Mouse (Mus musculus) myocyte (in vitro differentiated cells): ENCODE results near the gene Derl2. TPM values are rescaled to one million over a fixed set of nuclear protein-coding genes. Genes with fewer than 3 reads are reported as not detected.

ENCODE experiments used
- H3K27me3 ChIP-seq: one replicate; pipeline ENCODE4 v1.6.1; 2011; ENCODE audit not compliant: control insufficient read depth, insufficient read depth, insufficient read length
- H3K36me3 ChIP-seq: one replicate; pipeline ENCODE4 v1.6.1; 2011; ENCODE audit not compliant: control insufficient read depth, insufficient read depth
- H3K4me2 ChIP-seq: one replicate; pipeline ENCODE4 v1.6.1; 2011; ENCODE audit warnings: low read depth, control low read depth
- H3K4me3 ChIP-seq: one replicate; pipeline ENCODE4 v1.5.1; 2011; ENCODE audit warnings: mild to moderate bottlenecking, control low read depth, moderate library complexity
- H3K79me2 ChIP-seq: one replicate; pipeline ENCODE4 v1.6.1; 2011; ENCODE audit not compliant: control insufficient read depth, insufficient read depth
- H3ac ChIP-seq: one replicate; pipeline ENCODE4 v1.6.1; 2011; ENCODE audit not compliant: control insufficient read depth, insufficient read length
- CEBPB ChIP-seq: IDR thresholded peaks from 2 replicates; pipeline ENCODE4 v1.6.1; 2011; ENCODE audit warnings: mild to moderate bottlenecking, moderate library complexity; ENCODE audit not compliant: poor library complexity, insufficient read depth, severe bottlenecking
- E2F4 ChIP-seq: IDR thresholded peaks from one replicate; pipeline ENCODE4 v1.6.1; 2011; ENCODE audit warnings: mild to moderate bottlenecking, control low read depth, moderate library complexity; ENCODE audit not compliant: insufficient read depth
- MAX ChIP-seq: IDR thresholded peaks from one replicate; pipeline ENCODE4 v1.6.1; 2011; ENCODE audit warnings: low read depth, mild to moderate bottlenecking, control low read depth
- MYOD1 ChIP-seq, 3 experiments: IDR thresholded peaks; one replicate each; pipeline ENCODE4 v1.6.1; 2011; ENCODE audit warnings: control low read depth in 2 of 3, low read depth in 2 of 3, mild to moderate bottlenecking in 2 of 3, moderate library complexity in 1 of 3; ENCODE audit not compliant: insufficient read length in 2 of 3, control insufficient read depth in 1 of 3
- MYOG ChIP-seq, 3 experiments: IDR thresholded peaks; one replicate each; pipeline ENCODE4 v1.6.1; 2011; ENCODE audit warnings: control low read depth in 2 of 3, low read depth in 2 of 3, mild to moderate bottlenecking in 2 of 3; ENCODE audit not compliant: insufficient read length in 2 of 3, control insufficient read depth in 1 of 3, insufficient read depth in 1 of 3
- POLR2A ChIP-seq: IDR thresholded peaks from one replicate; pipeline ENCODE4 v1.6.1; 2011; ENCODE audit warnings: low read depth, mild to moderate bottlenecking, control low read depth, moderate library complexity; ENCODE audit not compliant: insufficient read length
- POLR2AphosphoS2 ChIP-seq: IDR thresholded peaks from one replicate; pipeline ENCODE4 v1.6.1; 2011; ENCODE audit warnings: low read depth, control low read depth; ENCODE audit not compliant: insufficient read length
- REST ChIP-seq: IDR thresholded peaks from one replicate; pipeline ENCODE4 v1.6.1; 2011; ENCODE audit warnings: mild to moderate bottlenecking, control low read depth, moderate library complexity; ENCODE audit not compliant: insufficient read depth, insufficient read length
- SRF ChIP-seq: IDR thresholded peaks from one replicate; pipeline ENCODE4 v1.6.1; 2011; ENCODE audit warnings: low read depth; ENCODE audit not compliant: control insufficient read depth, insufficient read length
- TCF12 ChIP-seq: IDR thresholded peaks from one replicate; pipeline ENCODE4 v1.6.1; 2011; ENCODE audit warnings: mild to moderate bottlenecking, control low read depth; ENCODE audit not compliant: poor library complexity, insufficient read depth, severe bottlenecking
- TCF3 ChIP-seq: IDR thresholded peaks from one replicate; pipeline ENCODE4 v1.6.1; 2011; ENCODE audit warnings: low read depth, control low read depth; ENCODE audit not compliant: insufficient read length
- USF1 ChIP-seq: IDR thresholded peaks from one replicate; pipeline ENCODE4 v1.6.1; 2011; ENCODE audit warnings: low read depth, mild to moderate bottlenecking, control low read depth, moderate library complexity
- polyA plus RNA-seq: library from polyadenylated mRNA; unstranded; fragments of >200 nt; fragmentation: generic; extraction: Trizol; gene quantifications from one replicate; pipeline ENCODE4 v1.2.1, GENCODE M21; 2012; ENCODE audit warnings: missing spikeins

Gene Derl2
- polyA plus RNA-seq, 1 experiment, result 27.6 TPM

GRCm38 (mm10) chr11:71017051-71017450 lies 2.6 kb downstream of the Derl2 start:
- no peaks in the 10 kb centered on the region for H3K27me3 ChIP-seq

GRCm38 (mm10) chr11:71012743-71013142 lies 6.9 kb downstream of the Derl2 start:
- Histone ChIP-seq H3K27me3 (no peaks in the 10 kb centered on the region), H3K36me3 (peaks cover 20% of the 10 kb centered on the region), H3K79me2 (peaks cover 35% of the 10 kb centered on the region), H3K4me2 (no peak overlapping the region), H3K4me3 (no peak overlapping the region), H3ac (no peak overlapping the region)
- no peak for TF ChIP-seq SRF
- TF ChIP-seq POLR2AphosphoS2, result no peak
- TF ChIP-seq TCF3, result no peak
- TF ChIP-seq POLR2A, result no peak
- no peak for TF ChIP-seq TCF12
- TF ChIP-seq MYOD1 (IDR thresholded peaks at IDR 0.05; ENCODE audit: control insufficient read depth in 1 of 3, insufficient read length in 2 of 3, low read depth in 2 of 3), result no peak
- TF ChIP-seq USF1, result no peak
- no peak for TF ChIP-seq CEBPB
- TF ChIP-seq REST, result no peak
- no peak for TF ChIP-seq MAX
- no peak for TF ChIP-seq MYOG (IDR thresholded peaks at IDR 0.05; ENCODE audit: control insufficient read depth in 1 of 3, insufficient read depth in 1 of 3, insufficient read length in 2 of 3, low read depth in 2 of 3)
- TF ChIP-seq E2F4, result no peak

More at GRCm38 (mm10) chr11:71017051-71017450, 2.6 kb downstream of the Derl2 start:
- peaks cover 71% of the 10 kb centered on the region for H3K79me2 ChIP-seq
- H3K36me3 ChIP-seq, result peaks cover 8% of the 10 kb centered on the region
- H3K4me2 ChIP-seq, result no peak overlapping the region
- no peak overlapping the region for H3K4me3 ChIP-seq
- H3ac ChIP-seq, result no peak overlapping the region
- TF ChIP-seq MAX (no peak), MYOG (IDR thresholded peaks at IDR 0.05; ENCODE audit: control insufficient read depth in 1 of 3, insufficient read depth in 1 of 3, insufficient read length in 2 of 3, low read depth in 2 of 3) (no peak), CEBPB (no peak), POLR2A (no peak), USF1 (no peak)

DNA sequence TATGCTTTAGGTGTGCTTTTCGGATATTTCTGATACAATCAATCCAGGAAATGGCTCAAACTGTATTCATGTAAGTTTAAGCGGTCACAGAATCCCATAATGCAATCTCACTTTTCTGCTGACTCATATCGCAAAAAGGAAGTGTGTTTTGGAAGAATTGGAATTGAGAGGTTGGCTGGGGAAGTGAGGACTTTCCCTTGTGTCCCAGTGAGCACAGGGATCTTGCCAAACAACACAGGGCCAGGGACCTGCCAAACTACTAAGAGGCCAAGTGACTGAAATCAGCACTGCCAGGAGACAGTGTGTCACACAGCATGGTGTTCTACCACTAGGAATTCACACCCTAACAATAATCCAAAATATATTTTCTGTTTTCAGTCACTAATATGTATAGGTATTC lies 11.3 kb downstream of the Derl2 start:
- H3K79me2 ChIP-seq, result peaks cover 4% of the 10 kb centered on the region
- TF ChIP-seq SRF (no peak), MAX (no peak), CEBPB (no peak)
- H3K27me3 ChIP-seq, result no peaks in the 10 kb centered on the region
- H3K4me3 ChIP-seq, result no peak overlapping the region
- no peak overlapping the region for H3ac ChIP-seq
- H3K36me3 ChIP-seq, result peaks cover 20% of the 10 kb centered on the region
- H3K4me2 ChIP-seq, result no peak overlapping the region

DNA sequence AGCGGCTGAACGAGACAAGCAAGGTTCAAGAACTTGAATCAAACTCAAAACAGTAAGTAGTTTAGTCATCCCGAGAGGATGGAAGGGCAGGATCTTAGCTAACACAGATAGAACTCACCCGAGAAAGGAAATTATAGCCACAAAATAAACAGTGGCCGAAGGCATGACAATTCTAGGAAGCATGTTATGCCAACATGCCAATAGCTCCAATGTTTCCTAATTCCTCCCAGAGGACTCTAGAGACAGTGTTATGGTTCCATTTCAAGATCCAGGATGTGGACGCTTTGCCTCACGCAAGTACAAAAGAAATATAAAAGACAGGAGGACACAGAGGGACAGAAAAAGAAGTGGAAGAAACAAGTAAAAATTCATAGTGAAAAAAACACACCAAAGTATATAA lies 11.8 kb downstream of the Derl2 start:
- Histone ChIP-seq H3K27me3 (no peaks in the 10 kb centered on the region), H3K36me3 (peaks cover 19% of the 10 kb centered on the region), H3K4me2 (no peak overlapping the region), H3K4me3 (no peak overlapping the region), H3K79me2 (peaks cover 9% of the 10 kb centered on the region), H3ac (no peak overlapping the region)
- TF ChIP-seq TCF12 (no peak), TCF3 (no peak), REST (no peak), E2F4 (no peak), USF1 (no peak), SRF (no peak)

DNA sequence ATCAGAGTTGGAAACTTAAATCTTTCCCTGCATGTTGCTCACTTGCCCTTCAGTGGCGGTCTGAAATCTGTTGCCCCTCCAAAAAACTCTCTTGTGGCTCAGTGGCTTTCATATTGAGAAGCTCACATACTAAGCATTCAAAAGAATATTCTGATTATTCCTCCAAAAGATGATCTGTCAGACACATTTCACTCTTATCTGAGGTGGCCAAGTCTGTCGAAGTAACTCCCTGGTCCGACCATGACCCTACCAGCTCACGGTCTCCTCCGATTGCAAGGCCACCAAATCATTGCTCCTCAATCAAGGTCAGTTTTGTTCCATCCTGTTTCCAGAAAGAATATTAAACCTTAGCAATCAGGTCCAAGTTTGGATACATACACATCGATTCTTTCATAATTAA lies 12.6 kb downstream of the Derl2 start:
- H3K27me3 ChIP-seq, result no peaks in the 10 kb centered on the region
- H3K4me2 ChIP-seq, result no peak overlapping the region
- H3ac ChIP-seq, result no peak overlapping the region
- H3K4me3 ChIP-seq, result no peak overlapping the region
- peaks cover 17% of the 10 kb centered on the region for H3K79me2 ChIP-seq
- peaks cover 11% of the 10 kb centered on the region for H3K36me3 ChIP-seq
- TF ChIP-seq USF1 (no peak), CEBPB (no peak), E2F4 (no peak), TCF3 (no peak), SRF (no peak), POLR2AphosphoS2 (no peak), MYOD1 (IDR thresholded peaks at IDR 0.05; ENCODE audit: control insufficient read depth in 1 of 3, insufficient read length in 2 of 3, low read depth in 2 of 3) (no peak), MYOG (IDR thresholded peaks at IDR 0.05; ENCODE audit: control insufficient read depth in 1 of 3, insufficient read depth in 1 of 3, insufficient read length in 2 of 3, low read depth in 2 of 3) (no peak), MAX (no peak), TCF12 (no peak)
